Mouse (Mus musculus) bone marrow, adult 2 months (tissue): ENCODE measurements around the gene Gng4.

Experiments used
- CTCF ChIP-seq: fragments of 200-500 bp; IDR thresholded peaks from 2 replicates; pipeline ENCODE4 v1.5.1; 2011; ENCODE audit warnings: low read length, control low read depth; ENCODE audit not compliant: control insufficient read depth, insufficient read depth
- POLR2A ChIP-seq: fragments of 200-500 bp; IDR thresholded peaks from 2 replicates; pipeline ENCODE4 v1.6.1; 2011; ENCODE audit warnings: low read depth, mild to moderate bottlenecking, control low read depth, low read length, borderline replicate concordance; ENCODE audit not compliant: control insufficient read depth

GRCm38 (mm10) chr13:13796082-13796481, 12.2 kb downstream of the Gng4 start:
- TF ChIP-seq CTCF (no peak), POLR2A (no peak)
